Mouse (Mus musculus): Measurements from ENCODE around the gene Nfya.

DNA sequence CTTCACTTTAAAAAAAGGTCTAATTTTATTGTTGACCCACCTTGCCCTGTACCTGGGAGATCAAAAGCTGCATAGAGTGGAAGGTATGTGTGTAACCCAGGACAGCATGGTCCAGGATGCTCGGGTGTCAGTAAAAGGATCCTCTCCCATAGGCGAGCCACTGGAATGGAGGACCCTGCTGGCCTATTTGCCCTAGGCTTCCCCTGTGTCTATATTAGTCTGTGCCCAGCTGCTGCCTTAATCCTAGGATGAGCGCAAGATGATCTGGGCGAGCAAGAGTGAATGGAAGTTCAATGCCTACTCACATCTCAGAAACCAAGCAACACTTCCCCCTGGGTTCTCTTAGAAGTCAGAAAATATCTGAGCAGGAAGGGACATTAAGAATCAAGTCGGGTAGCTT, 21.3 kb upstream of the Nfya start:
- no peak for TF ChIP-seq CTCF (IDR thresholded peaks at IDR 0.05; ENCODE audit: low read depth, low read length)
- TF ChIP-seq GATA1 (IDR thresholded peaks at IDR 0.05; ENCODE audit: borderline replicate concordance, low read length), result no peak
- no peak for TF ChIP-seq POLR2AphosphoS5 (IDR thresholded peaks at IDR 0.05; ENCODE audit: insufficient replicate concordance, low read depth, low read length)
- no peak for TF ChIP-seq GATA2 (IDR thresholded peaks at IDR 0.05; ENCODE audit: borderline replicate concordance, low read depth, low read length)
- TF ChIP-seq TAL1 (conservative IDR thresholded peaks at IDR 0.05; ENCODE audit: low read depth, low read length), result no peak

Data from G1E (cell line).